Mouse (Mus musculus) heart, embryonic 12.5 days (tissue): ENCODE results near the gene Mprip. TPM values are rescaled to one million over a fixed set of nuclear protein-coding genes. Genes with fewer than 3 reads are reported as not detected.
"Not testable (repeated sequence)": the region's sequence is repeated elsewhere in the genome, so short reads cannot be mapped to it uniquely, and the experiment has no call there.

Experiments used
- ATAC-seq: fragments of 200-750 bp; cut with Nextera tagmentation; 2 replicates; pipeline ENCODE4 v1.8.0; 2017; ENCODE audit warnings: moderate TSS enrichment, moderate library complexity; ENCODE audit not compliant: insufficient number of reproducible peaks, low FRiP score
- H3K27ac ChIP-seq: fragments of 300-500 bp; sonication (generic); 2 replicates; pipeline ENCODE4 v1.5.1; 2016; ENCODE audit warnings: mild to moderate bottlenecking, moderate library complexity; ENCODE audit not compliant: poor library complexity, severe bottlenecking
- H3K27me3 ChIP-seq: fragments of 300-500 bp; sonication (generic); replicated peaks from 2 replicates; pipeline ENCODE4 v1.6.1; 2016; ENCODE audit warnings: mild to moderate bottlenecking, moderate library complexity
- H3K36me3 ChIP-seq: fragments of 300-500 bp; sonication (generic); 2 replicates; pipeline ENCODE4 v1.6.1; 2016; ENCODE audit warnings: mild to moderate bottlenecking, moderate library complexity
- H3K4me1 ChIP-seq: fragments of 300-500 bp; sonication (generic); replicated peaks from 2 replicates; pipeline ENCODE4 v1.6.1; 2016; ENCODE audit warnings: mild to moderate bottlenecking
- H3K4me2 ChIP-seq: fragments of 300-500 bp; sonication (generic); 2 replicates; pipeline ENCODE4 v1.6.1; 2016; ENCODE audit warnings: mild to moderate bottlenecking, moderate library complexity
- H3K4me3 ChIP-seq: fragments of 300-500 bp; sonication (generic); 2 replicates; pipeline ENCODE4 v1.5.1; 2016; ENCODE audit warnings: mild to moderate bottlenecking
- H3K9ac ChIP-seq: fragments of 300-500 bp; sonication (generic); 2 replicates; pipeline ENCODE4 v1.6.1; 2016; ENCODE audit warnings: mild to moderate bottlenecking, moderate library complexity
- H3K9me3 ChIP-seq: fragments of 300-500 bp; sonication (generic); replicated peaks from 2 replicates; pipeline ENCODE4 v1.6.1; 2016; ENCODE audit warnings: mild to moderate bottlenecking, moderate library complexity
- WGBS: fragments of 180-500 bp; shearing (Covaris S2); methylation state at CpG from one replicate; pipeline ENCODE4 v1.1.7; 2016; 5-methylcytosine and 5-hydroxymethylcytosine counted together
- polyA plus RNA-seq: library from polyadenylated mRNA; unstranded; fragments of >200 nt; fragmentation: Nextera tagmentation; extraction: Ambion mirVana; gene quantifications from 2 replicates; pipeline ENCODE4 v1.2.1, GENCODE M21; 2016

The Mprip gene
- polyA plus RNA-seq, 1 experiment from 2014 or later: 79.8 TPM

GRCm38 (mm10) chr11:59717801-59718291 lies 56.7 kb downstream of the Mprip start:
- H3K9ac ChIP-seq: no peak overlapping the region
- no peak for ATAC-seq
- 49% methylated on average over 4 of the region's 4 CpGs for WGBS
- H3K27ac ChIP-seq: no peak overlapping the region
- peaks cover 58% of the 10 kb centered on the region for H3K4me1 ChIP-seq
- no peak overlapping the region for H3K4me3 ChIP-seq
- H3K9me3 ChIP-seq: no peaks in the 10 kb centered on the region
- H3K36me3 ChIP-seq: no peaks in the 10 kb centered on the region
- H3K27me3 ChIP-seq: no peaks in the 10 kb centered on the region
- H3K4me2 ChIP-seq: no peak overlapping the region

GRCm38 (mm10) chr11:59719185-59719584 lies 58.1 kb downstream of the Mprip start:
- Histone ChIP-seq H3K9ac (no peak overlapping the region), H3K9me3 (no peaks in the 10 kb centered on the region), H3K4me1 (peaks cover 51% of the 10 kb centered on the region), H3K4me2 (no peak overlapping the region), H3K4me3 (no peak overlapping the region), H3K36me3 (no peaks in the 10 kb centered on the region), H3K27me3 (no peaks in the 10 kb centered on the region), H3K27ac (no peak overlapping the region)
- WGBS: 87% methylated on average over 5 of the region's 5 CpGs
- ATAC-seq: no peak

- no peaks in the 10 kb centered on the region for H3K9me3 ChIP-seq
- H3K4me1 ChIP-seq: peaks cover 39% of the 10 kb centered on the region
- H3K9ac ChIP-seq: no peak overlapping the region
- H3K27ac ChIP-seq: no peak overlapping the region
- no peaks in the 10 kb centered on the region for H3K27me3 ChIP-seq
- ATAC-seq: no peak
- H3K4me2 ChIP-seq: no peak overlapping the region
- no peaks in the 10 kb centered on the region for H3K36me3 ChIP-seq
- H3K4me3 ChIP-seq: no peak overlapping the region
- 30% methylated on average over 2 of the region's 2 CpGs for WGBS
These were observed 60.3 kb downstream of the Mprip start for GRCm38 (mm10) chr11:59721385-59721784.

GRCm38 (mm10) chr11:59727204-59727603 lies 66.1 kb downstream of the Mprip start:
- Histone ChIP-seq H3K27ac (no peak overlapping the region), H3K27me3 (no peaks in the 10 kb centered on the region), H3K36me3 (peaks cover 37% of the 10 kb centered on the region), H3K9me3 (no peaks in the 10 kb centered on the region), H3K4me2 (no peak overlapping the region), H3K4me1 (peaks cover 4% of the 10 kb centered on the region), H3K9ac (no peak overlapping the region), H3K4me3 (no peak overlapping the region)
- WGBS: 82% methylated on average over 3 of the region's 3 CpGs
- no peak for ATAC-seq

GRCm38 (mm10) chr11:59731821-59732220 lies 70.7 kb downstream of the Mprip start:
- Histone ChIP-seq H3K4me2 (no peak overlapping the region), H3K4me1 (0 out of 2 replicates have a peak, but pooled peaks cover 3% of the 10 kb centered on the region), H3K36me3 (peaks cover 68% of the 10 kb centered on the region), H3K27ac (no peak overlapping the region), H3K4me3 (no peak overlapping the region), H3K27me3 (no peaks in the 10 kb centered on the region), H3K9ac (no peak overlapping the region), H3K9me3 (no peaks in the 10 kb centered on the region)
- ATAC-seq: no peak
- WGBS: 81% methylated on average over 3 of the region's 3 CpGs

GRCm38 (mm10) chr11:59732407-59733066 lies 71.4 kb downstream of the Mprip start:
- no peak overlapping the region for H3K9ac ChIP-seq
- no peak overlapping the region for H3K27ac ChIP-seq
- 0 out of 2 replicates have a peak, but pooled peaks cover 3% of the 10 kb centered on the region for H3K4me1 ChIP-seq
- H3K4me2 ChIP-seq: no peak overlapping the region
- H3K36me3 ChIP-seq: peaks cover 72% of the 10 kb centered on the region
- H3K27me3 ChIP-seq: no peaks in the 10 kb centered on the region
- no peak for ATAC-seq
- H3K9me3 ChIP-seq: no peaks in the 10 kb centered on the region
- WGBS: 63% methylated on average over 1 of the region's 1 CpGs
- no peak overlapping the region for H3K4me3 ChIP-seq

- H3K36me3 ChIP-seq: peaks cover 72% of the 10 kb centered on the region
- not testable (repeated sequence) for ATAC-seq, H3K27ac ChIP-seq
These were observed 72.5 kb downstream of the Mprip start for GRCm38 (mm10) chr11:59733600-59733999.

GRCm38 (mm10) chr11:59734335-59734734 lies 73.2 kb downstream of the Mprip start:
- H3K4me1 ChIP-seq: 0 out of 2 replicates have a peak, but pooled peaks cover 3% of the 10 kb centered on the region
- no peak overlapping the region for H3K4me3 ChIP-seq
- no peak overlapping the region for H3K4me2 ChIP-seq
- no peak overlapping the region for H3K27ac ChIP-seq
- H3K36me3 ChIP-seq: peaks cover 72% of the 10 kb centered on the region
- no peaks in the 10 kb centered on the region for H3K27me3 ChIP-seq
- H3K9me3 ChIP-seq: no peaks in the 10 kb centered on the region
- ATAC-seq: no peak
- 83% methylated on average over 1 of the region's 1 CpGs for WGBS
- no peak overlapping the region for H3K9ac ChIP-seq

More at GRCm38 (mm10) chr11:59733600-59733999, 72.5 kb downstream of the Mprip start:
- not testable (repeated sequence) for H3K4me1 ChIP-seq, H3K27me3 ChIP-seq, H3K4me3 ChIP-seq, H3K4me2 ChIP-seq, H3K9ac ChIP-seq, H3K9me3 ChIP-seq
- 77% methylated on average over 5 of the region's 5 CpGs for WGBS

GRCm38 (mm10) chr11:59735938-59736337 lies 74.8 kb downstream of the Mprip start:
- not testable (repeated sequence) for H3K9ac ChIP-seq, ATAC-seq, H3K4me1 ChIP-seq, H3K4me3 ChIP-seq, H3K27me3 ChIP-seq, H3K4me2 ChIP-seq, H3K9me3 ChIP-seq, H3K27ac ChIP-seq
- 90% methylated on average over 4 of the region's 4 CpGs for WGBS
- H3K36me3 ChIP-seq: peaks cover 79% of the 10 kb centered on the region

- H3K9me3 ChIP-seq: no peaks in the 10 kb centered on the region
- no peak for ATAC-seq
- H3K36me3 ChIP-seq: peaks cover 84% of the 10 kb centered on the region
- H3K4me3 ChIP-seq: no peak overlapping the region
- H3K4me1 ChIP-seq: 0 out of 2 replicates have a peak, but pooled peaks cover 3% of the 10 kb centered on the region
- 97% methylated on average over 12 of the region's 12 CpGs for WGBS
- H3K27ac ChIP-seq: no peak overlapping the region
- no peak overlapping the region for H3K9ac ChIP-seq
- H3K4me2 ChIP-seq: no peak overlapping the region
- H3K27me3 ChIP-seq: no peaks in the 10 kb centered on the region
These were observed 76.1 kb downstream of the Mprip start for GRCm38 (mm10) chr11:59737250-59737649.

GRCm38 (mm10) chr11:59739996-59740395 lies 78.9 kb downstream of the Mprip start:
- H3K4me1 ChIP-seq: no peaks in the 10 kb centered on the region
- no peak overlapping the region for H3K4me3 ChIP-seq
- H3K27ac ChIP-seq: no peak overlapping the region
- 86% methylated on average over 2 of the region's 2 CpGs for WGBS
- H3K9ac ChIP-seq: no peak overlapping the region
- no peaks in the 10 kb centered on the region for H3K27me3 ChIP-seq
- peaks cover 97% of the 10 kb centered on the region for H3K36me3 ChIP-seq
- H3K4me2 ChIP-seq: no peak overlapping the region
- ATAC-seq: no peak
- no peaks in the 10 kb centered on the region for H3K9me3 ChIP-seq

GRCm38 (mm10) chr11:59741915-59742314 lies 80.8 kb downstream of the Mprip start:
- 94% methylated on average over 5 of the region's 5 CpGs for WGBS
- no peaks in the 10 kb centered on the region for H3K4me1 ChIP-seq
- no peaks in the 10 kb centered on the region for H3K9me3 ChIP-seq
- no peak for ATAC-seq
- H3K4me3 ChIP-seq: no peak overlapping the region
- H3K27me3 ChIP-seq: no peaks in the 10 kb centered on the region
- peaks cover 88% of the 10 kb centered on the region for H3K36me3 ChIP-seq
- H3K27ac ChIP-seq: no peak overlapping the region
- no peak overlapping the region for H3K4me2 ChIP-seq
- no peak overlapping the region for H3K9ac ChIP-seq
